Mouse (Mus musculus) spleen, adult 2 months (tissue): Measurements from ENCODE around the gene Fzd2.

ENCODE experiments used
- CTCF ChIP-seq: fragments of 200-500 bp; IDR thresholded peaks from 2 replicates; pipeline ENCODE4 v1.5.1; 2011; ENCODE audit warnings: mild to moderate bottlenecking, inconsistent platforms; ENCODE audit not compliant: insufficient read depth, insufficient read length, insufficient replicate concordance; ENCODE audit errors: extremely low read depth
- POLR2A ChIP-seq: fragments of 200-500 bp; IDR thresholded peaks from 2 replicates; pipeline ENCODE4 v1.6.1; 2011; ENCODE audit warnings: low read depth, low read length, inconsistent platforms

DNA sequence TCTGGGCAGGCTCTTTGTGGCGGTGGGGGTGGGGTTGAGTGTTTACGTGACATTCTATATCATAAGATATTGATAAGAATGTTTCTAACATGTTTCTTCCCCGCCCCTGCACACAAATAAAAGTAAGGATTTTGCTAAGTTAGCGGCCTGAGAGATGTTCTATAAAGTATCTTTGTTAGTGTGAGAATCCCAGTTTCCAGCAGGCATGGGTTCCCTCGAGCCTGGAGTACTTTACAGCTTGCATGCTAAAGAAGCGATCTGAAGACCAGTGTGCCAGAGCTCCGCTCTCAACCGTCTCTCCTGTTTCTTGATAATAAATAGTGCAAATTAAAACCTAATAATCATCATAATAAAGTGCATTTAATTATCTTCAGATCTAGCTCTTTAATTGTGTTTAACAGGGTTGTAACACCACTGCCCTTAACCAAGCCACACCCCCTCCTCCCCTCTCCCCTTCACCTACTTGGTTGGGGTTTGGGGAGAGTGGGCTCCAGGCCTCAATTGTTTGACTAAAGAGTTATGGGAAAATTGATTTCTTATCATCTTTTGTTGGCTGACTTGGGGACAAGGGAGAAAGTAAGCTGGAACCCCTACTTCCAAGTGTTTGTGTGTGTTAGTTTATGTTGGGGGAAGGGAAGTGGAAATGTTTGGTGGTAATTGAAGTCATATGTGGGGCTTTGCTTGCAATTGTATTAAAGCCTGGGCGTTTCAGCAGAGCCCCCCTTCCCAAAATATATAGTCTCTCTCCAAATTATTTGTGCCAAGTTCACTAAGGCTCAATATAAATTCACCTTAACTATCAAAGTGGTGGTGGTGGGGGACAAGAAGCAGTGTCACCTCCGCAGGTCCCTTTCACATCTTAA is 3.7 kb downstream of the Fzd2 start:
- no peak for TF ChIP-seq CTCF
- no peak for TF ChIP-seq POLR2A
